In the genomic region with DNA sequence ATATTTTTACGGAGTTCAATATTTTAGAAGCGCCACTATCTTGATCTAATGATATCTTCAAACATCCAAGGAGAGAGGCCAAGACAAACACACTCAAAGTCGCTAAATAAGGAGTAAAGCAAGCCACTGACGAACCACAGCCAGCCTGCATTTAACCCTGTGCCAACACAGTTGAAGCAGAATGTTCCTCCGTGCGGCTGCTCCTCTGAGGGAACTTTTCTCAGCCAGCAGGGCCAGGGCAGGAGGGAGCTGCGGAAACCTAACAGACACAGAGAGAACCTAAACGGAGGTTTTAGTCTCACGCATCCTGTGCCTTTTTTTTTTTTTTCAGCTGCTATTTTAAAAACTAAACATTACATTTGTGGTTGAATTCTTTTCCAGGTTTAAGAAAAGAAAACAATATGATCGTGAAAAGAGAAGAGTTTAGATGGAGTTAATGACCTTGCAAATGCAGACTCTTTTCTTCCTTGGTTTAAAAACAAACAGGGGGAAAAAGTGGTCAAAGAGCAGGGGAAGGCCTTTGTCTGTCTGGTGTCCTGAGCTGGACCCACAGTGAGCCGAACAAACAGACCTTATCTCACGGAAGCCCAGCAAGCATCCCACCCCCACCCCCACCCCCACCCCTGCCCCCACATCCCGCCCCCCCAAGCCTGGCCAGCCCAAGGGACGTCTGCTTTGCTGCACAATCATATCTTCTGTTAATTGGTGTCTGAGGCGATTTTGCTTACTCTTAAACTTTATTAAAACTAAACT, we compare ENCODE assay signal across 9 mouse cellular contexts. TPM values are rescaled to one million over a fixed set of nuclear protein-coding genes. Genes with fewer than 3 reads are reported as not detected.
A peak's percentile ranks its signal among the peaks of the same experiment; 100 is the strongest.
DNase-seq lines count a peak whose midpoint lies in the region; ATAC-seq lines count a peak whose summit lies in the region.
"Had no signal": no experiment of that assay in that cellular context is flagged by ENCODE, and none has a peak within 500 bp of the region (broad histone marks: within the 10 kb centered on the region; RNA-seq: fewer than 3 reads in every experiment).

No protein-coding gene starts in this region.

- H3K9me3 ChIP-seq in hindbrain, embryonic 10.5 days, result no peaks in the 10 kb centered on the region
- no peaks in the 10 kb centered on the region for H3K9me3 ChIP-seq in hindbrain, embryonic 14.5 days (ENCODE audit: control insufficient read depth, low read length)
- H3K9me3 ChIP-seq in heart, embryonic 13.5 days, result no peaks in the 10 kb centered on the region

- no peaks in the 10 kb centered on the region for H3K36me3 ChIP-seq in hindbrain, embryonic 10.5 days
- no peaks in the 10 kb centered on the region for H3K36me3 ChIP-seq in hindbrain, embryonic 14.5 days (replicated peaks; ENCODE audit: control insufficient read depth, insufficient read depth)
- H3K36me3 ChIP-seq in heart, embryonic 13.5 days, result no peaks in the 10 kb centered on the region

- peak; percentile 16 for DNase-seq in hindbrain, embryonic 10.5 days (ENCODE audit: low spot score)
- DNase-seq in hindbrain, embryonic 14.5 days (ENCODE audit: low spot score), result no peak
- DNase-seq in lung, postnatal 14 days, result peak; percentile 37
- no peak for DNase-seq in right cerebral cortex, postnatal 36 days (ENCODE audit: low spot score in 2 of 2)
- no peak for DNase-seq in spleen, postnatal 36 days (ENCODE audit: low spot score in 2 of 2)
- DNase-seq: gastrocnemius, postnatal 14 days had no signal

- 24% methylated on average over 15 of the region's 15 CpGs for WGBS in hindbrain, embryonic 10.5 days
- WGBS in hindbrain, embryonic 14.5 days, result 25% methylated on average over 15 of the region's 15 CpGs
- 17% methylated on average over 15 of the region's 15 CpGs for WGBS in heart, embryonic 13.5 days

- H3K9ac ChIP-seq in hindbrain, embryonic 14.5 days, result no peak overlapping the region
- peak overlapping the region; percentile 37; the same call in 1 of the 2 replicates for H3K9ac ChIP-seq in heart, embryonic 13.5 days

- no peak overlapping the region for H3K4me2 ChIP-seq in hindbrain, embryonic 14.5 days (replicated peaks)
- H3K4me2 ChIP-seq in heart, embryonic 13.5 days, result peak overlapping the region; percentile 24

- 0 out of 2 replicates have a peak overlapping the region, but pooled peaks have one; percentile 13 for H3K4me3 ChIP-seq in hindbrain, embryonic 10.5 days
- H3K4me3 ChIP-seq in hindbrain, embryonic 14.5 days (replicated peaks; ENCODE audit: low read length), result no peak overlapping the region
- H3K4me3 ChIP-seq in heart, embryonic 13.5 days, result no peak overlapping the region

- no peak for ATAC-seq in hindbrain, embryonic 14.5 days (ENCODE audit: low FRiP score)
- ATAC-seq in activated CD4-positive, CD25-positive, alpha-beta regulatory T cell, adult 4 months, result peak; percentile 24
- no peak for ATAC-seq in heart, embryonic 13.5 days (ENCODE audit: extremely low read depth, insufficient number of reproducible peaks, low FRiP score, low TSS enrichment)
- ATAC-seq in megakaryocyte progenitor cell, adult 5-6 weeks (replicated peaks; ENCODE audit: poor library complexity), result no peak

- peaks cover 7% of the 10 kb centered on the region for H3K4me1 ChIP-seq in hindbrain, embryonic 10.5 days (replicated peaks)
- no peaks in the 10 kb centered on the region for H3K4me1 ChIP-seq in hindbrain, embryonic 14.5 days (replicated peaks; ENCODE audit: control insufficient read depth, insufficient read depth, low read length)
- peaks cover 39% of the 10 kb centered on the region for H3K4me1 ChIP-seq in heart, embryonic 13.5 days

- no peaks in the 10 kb centered on the region for H3K27me3 ChIP-seq in hindbrain, embryonic 10.5 days (ENCODE audit: insufficient read depth, poor library complexity, severe bottlenecking)
- no peaks in the 10 kb centered on the region for H3K27me3 ChIP-seq in hindbrain, embryonic 14.5 days (ENCODE audit: control insufficient read depth, insufficient read depth, low read length)
- no peaks in the 10 kb centered on the region for H3K27me3 ChIP-seq in heart, embryonic 13.5 days (replicated peaks)

- peak overlapping the region; percentile 82 for H3K27ac ChIP-seq in hindbrain, embryonic 10.5 days
- H3K27ac ChIP-seq in hindbrain, embryonic 14.5 days, result no peak overlapping the region
- peak overlapping the region; percentile 58; the same call in 1 of the 2 replicates for H3K27ac ChIP-seq in heart, embryonic 13.5 days (replicated peaks)

RNA-seq across cellular contexts. Expression of a gene that starts 15.0 kb away (rescaled TPM):
- polyA plus RNA-seq in hindbrain, embryonic 10.5 days (2016; fragmentation: Nextera tagmentation; extraction: Ambion mirVana), result 249 and 310 TPM in 2 replicates
- polyA plus RNA-seq in hindbrain, embryonic 14.5 days (2014; fragmentation: Nextera tagmentation; extraction: Ambion mirVana), result 761 and 787 TPM in 2 replicates
- polyA plus RNA-seq in activated CD4-positive, CD25-positive, alpha-beta regulatory T cell, adult 4 months (2017; shearing (Covaris generic)), result 1,000 to 10,000 TPM in 1 of 2 experiments, 100 to 1,000 TPM in 1; 963 to 1,015 TPM
- 620 and 695 TPM in 2 replicates for polyA plus RNA-seq in heart, embryonic 13.5 days (2015; fragmentation: Nextera tagmentation; extraction: Ambion mirVana)
- 1,237 and 1,336 TPM in 2 replicates for total RNA-seq in megakaryocyte progenitor cell, adult 5-6 weeks (2015)
- total RNA-seq in megakaryocyte progenitor cell, adult 5-6 weeks (2017), result 1,026 and 1,067 TPM in 2 replicates

Comparison
In these comparisons a context has a peak if more than half of its experiments do, and no peak if none do; other contexts are left out.
1. DNase-seq: peak in hindbrain, embryonic 10.5 days (single experiment) and lung, postnatal 14 days (single experiment); none in hindbrain, embryonic 14.5 days (single experiment), right cerebral cortex, postnatal 36 days (0 of 2) and spleen, postnatal 36 days (0 of 2).